ENCODE assay signal across 9 mouse cellular contexts in genomic region chr17:6743787-6744239, GRCm38 (mm10). TPM values are rescaled to one million over a fixed set of nuclear protein-coding genes. Genes with fewer than 3 reads are reported as not detected.
DNase-seq lines count a peak whose midpoint lies in the region; ATAC-seq and TF ChIP-seq lines count a peak whose summit lies in the region.
"Had no signal": no experiment of that assay in that cellular context is flagged by ENCODE, and none has a peak within 500 bp of the region (broad histone marks: within the 10 kb centered on the region; RNA-seq: fewer than 3 reads in every experiment).

No protein-coding gene starts in this region.

- TF ChIP-seq CTCF in intestine, postnatal 0 days (IDR thresholded peaks at IDR 0.05; ENCODE audit: low read depth): no peak
- TF ChIP-seq CTCF in stomach, postnatal 0 days (IDR thresholded peaks at IDR 0.05; ENCODE audit: low read depth): no peak

- no peak overlapping the region for H3K4me2 ChIP-seq in forebrain, embryonic 15.5 days (replicated peaks)
- H3K4me2 ChIP-seq in lung, embryonic 16.5 days (ENCODE audit: low read depth, low read length): no peak overlapping the region
- 0 out of 2 replicates have a peak overlapping the region, but pooled peaks have one; percentile 9 for H3K4me2 ChIP-seq in intestine, postnatal 0 days (replicated peaks; ENCODE audit: low read depth)
- no peak overlapping the region for H3K4me2 ChIP-seq in stomach, postnatal 0 days (replicated peaks; ENCODE audit: low read depth)
- H3K4me2 ChIP-seq: neural tube, embryonic 12.5 days had no signal

- peaks cover 97% of the 10 kb centered on the region for H3K36me3 ChIP-seq in forebrain, embryonic 10.5 days (replicated peaks)
- H3K36me3 ChIP-seq in forebrain, embryonic 15.5 days: 0 out of 2 replicates have a peak, but pooled peaks cover 10% of the 10 kb centered on the region
- H3K36me3 ChIP-seq in lung, embryonic 16.5 days (ENCODE audit: control insufficient read depth, insufficient read depth, low read length): peaks cover 14% of the 10 kb centered on the region
- H3K36me3 ChIP-seq in intestine, postnatal 0 days (ENCODE audit: control insufficient read depth, insufficient read depth): peaks cover 85% of the 10 kb centered on the region
- peaks cover 21% of the 10 kb centered on the region for H3K36me3 ChIP-seq in stomach, postnatal 0 days (ENCODE audit: control insufficient read depth, insufficient read depth, low read length)

- H3K4me3 ChIP-seq in forebrain, embryonic 10.5 days: no peak overlapping the region
- H3K4me3 ChIP-seq in forebrain, embryonic 15.5 days: no peak overlapping the region
- H3K4me3 ChIP-seq in lung, embryonic 16.5 days (ENCODE audit: low read length): no peak overlapping the region
- H3K4me3 ChIP-seq in intestine, postnatal 0 days (ENCODE audit: low read depth, low read length): no peak overlapping the region
- no peak overlapping the region for H3K4me3 ChIP-seq in stomach, postnatal 0 days (ENCODE audit: low read depth, low read length)
- H3K4me3 ChIP-seq: neural tube, embryonic 12.5 days had no signal

- peaks cover 94% of the 10 kb centered on the region for H3K4me1 ChIP-seq in forebrain, embryonic 10.5 days
- H3K4me1 ChIP-seq in forebrain, embryonic 15.5 days: peaks cover 46% of the 10 kb centered on the region
- H3K4me1 ChIP-seq in lung, embryonic 16.5 days (replicated peaks; ENCODE audit: control insufficient read depth, insufficient read depth, low read length): peaks cover 20% of the 10 kb centered on the region
- peaks cover 13% of the 10 kb centered on the region for H3K4me1 ChIP-seq in intestine, postnatal 0 days (replicated peaks; ENCODE audit: control insufficient read depth, insufficient read depth, low read length)
- H3K4me1 ChIP-seq in stomach, postnatal 0 days (replicated peaks; ENCODE audit: control insufficient read depth, insufficient read depth): no peaks in the 10 kb centered on the region

- no peak for ATAC-seq in forebrain, embryonic 15.5 days (replicated peaks)
- no peak for ATAC-seq in lung, embryonic 16.5 days (ENCODE audit: low read depth)
- ATAC-seq in intestine, postnatal 0 days: peak; percentile 60
- no peak for ATAC-seq in stomach, postnatal 0 days (ENCODE audit: low FRiP score, low TSS enrichment)

- whole genome bisulfite sequencing in forebrain, embryonic 10.5 days: 90% methylated on average over 11 of the region's 11 CpGs
- WGBS in forebrain, embryonic 15.5 days: 89% methylated on average over 11 of the region's 11 CpGs
- WGBS in lung, embryonic 16.5 days: 69% methylated on average over 11 of the region's 11 CpGs
- 27% methylated on average over 11 of the region's 11 CpGs for WGBS in intestine, postnatal 0 days
- WGBS in stomach, postnatal 0 days: 55% methylated on average over 11 of the region's 11 CpGs

- no peaks in the 10 kb centered on the region for H3K27me3 ChIP-seq in forebrain, embryonic 10.5 days (ENCODE audit: poor library complexity, severe bottlenecking)
- no peaks in the 10 kb centered on the region for H3K27me3 ChIP-seq in forebrain, embryonic 15.5 days
- H3K27me3 ChIP-seq in lung, embryonic 16.5 days (ENCODE audit: control insufficient read depth, insufficient read depth, low read depth, low read length): no peaks in the 10 kb centered on the region
- H3K27me3 ChIP-seq in intestine, postnatal 0 days (replicated peaks; ENCODE audit: control insufficient read depth, insufficient read depth, low read length): no peaks in the 10 kb centered on the region
- no peaks in the 10 kb centered on the region for H3K27me3 ChIP-seq in stomach, postnatal 0 days (ENCODE audit: control insufficient read depth, insufficient read depth, low read length)
- H3K27me3 ChIP-seq: neural tube, embryonic 12.5 days had no signal

- no peak for TF ChIP-seq EP300 in stomach, postnatal 0 days (optimal IDR thresholded peaks at IDR 0.05)

- H3K9me3 ChIP-seq in forebrain, embryonic 10.5 days: no peaks in the 10 kb centered on the region
- no peaks in the 10 kb centered on the region for H3K9me3 ChIP-seq in forebrain, embryonic 15.5 days
- no peaks in the 10 kb centered on the region for H3K9me3 ChIP-seq in lung, embryonic 16.5 days (ENCODE audit: control insufficient read depth, low read length)
- no peaks in the 10 kb centered on the region for H3K9me3 ChIP-seq in intestine, postnatal 0 days (ENCODE audit: control insufficient read depth)
- no peaks in the 10 kb centered on the region for H3K9me3 ChIP-seq in stomach, postnatal 0 days (ENCODE audit: control insufficient read depth, low read length)
- H3K9me3 ChIP-seq: neural tube, embryonic 12.5 days had no signal

- H3K9ac ChIP-seq in forebrain, embryonic 15.5 days (replicated peaks): no peak overlapping the region
- no peak overlapping the region for H3K9ac ChIP-seq in lung, embryonic 16.5 days (ENCODE audit: low read length)
- no peak overlapping the region for H3K9ac ChIP-seq in intestine, postnatal 0 days (ENCODE audit: low read depth, low read length)
- no peak overlapping the region for H3K9ac ChIP-seq in stomach, postnatal 0 days (ENCODE audit: low read length)
- H3K9ac ChIP-seq: neural tube, embryonic 12.5 days had no signal

- no peak for DNase-seq in forebrain, embryonic 10.5 days (ENCODE audit: extremely low spot score, low spot score)
- DNase-seq in lung, postnatal 25 days (ENCODE audit: low spot score): no peak
- peak; percentile 18 for DNase-seq in stomach, postnatal 0 days (ENCODE audit: low spot score)
- DNase-seq in frontal cortex, adult 2 months (ENCODE audit: extremely low spot score in 1 of 2, low spot score in 1 of 2): no peak
- DNase-seq in right cerebral cortex, postnatal 36 days (ENCODE audit: low spot score in 2 of 2): no peak

- peak overlapping the region; percentile 72; the same call in 1 of the 2 replicates for H3K27ac ChIP-seq in forebrain, embryonic 10.5 days
- H3K27ac ChIP-seq in forebrain, embryonic 15.5 days (replicated peaks): no peak overlapping the region
- H3K27ac ChIP-seq in lung, embryonic 16.5 days (ENCODE audit: low read length): peak overlapping the region; percentile 51
- peak overlapping the region; percentile 54 for H3K27ac ChIP-seq in intestine, postnatal 0 days (ENCODE audit: low read depth, low read length)
- H3K27ac ChIP-seq in stomach, postnatal 0 days (replicated peaks): no peak overlapping the region
- H3K27ac ChIP-seq: neural tube, embryonic 12.5 days had no signal

RNA-seq across cellular contexts. Expression of gene Ezr, which starts 38.8 kb away (rescaled TPM):
- 103 and 116 TPM in 2 replicates for polyA plus RNA-seq in forebrain, embryonic 10.5 days (2016; fragmentation: Nextera tagmentation; extraction: Ambion mirVana)
- polyA plus RNA-seq in forebrain, embryonic 15.5 days (2015; fragmentation: Nextera tagmentation; extraction: Ambion mirVana): 112 and 125 TPM in 2 replicates
- polyA plus RNA-seq in lung, embryonic 16.5 days (2015; fragmentation: Nextera tagmentation; extraction: Ambion mirVana): 154 and 168 TPM in 2 replicates
- polyA plus RNA-seq in intestine, postnatal 0 days (2015; fragmentation: Nextera tagmentation; extraction: Ambion mirVana): 342 and 379 TPM in 2 replicates
- polyA plus RNA-seq in stomach, postnatal 0 days (2015; fragmentation: Nextera tagmentation; extraction: Ambion mirVana): 289 and 299 TPM in 2 replicates
- polyA plus RNA-seq in frontal cortex, adult 2 months (2012; rRNA removed): 49.8 and 53.9 TPM in 2 replicates

Comparison
In these comparisons a context has a peak if more than half of its experiments do, and no peak if none do; other contexts are left out.
1. H3K27ac ChIP-seq: peak in forebrain, embryonic 10.5 days (single experiment), lung, embryonic 16.5 days (single experiment) and intestine, postnatal 0 days (single experiment); none in forebrain, embryonic 15.5 days (single experiment) and stomach, postnatal 0 days (single experiment).